Mouse (Mus musculus) T-cell, adult 2 months (primary cell): ENCODE measurements at regions not wholly inside any gene's neighbourhood (a gene's known extent, or its start where the extent isn't known, plus 50 kb on each side); places are given as distances from the start of the nearest gene placed in this dataset.

Experiments used
- DNase-seq: peaks from one replicate; pipeline ENCODE4 v3.0.0; 2022; ENCODE audit warnings: low spot score

DNA sequence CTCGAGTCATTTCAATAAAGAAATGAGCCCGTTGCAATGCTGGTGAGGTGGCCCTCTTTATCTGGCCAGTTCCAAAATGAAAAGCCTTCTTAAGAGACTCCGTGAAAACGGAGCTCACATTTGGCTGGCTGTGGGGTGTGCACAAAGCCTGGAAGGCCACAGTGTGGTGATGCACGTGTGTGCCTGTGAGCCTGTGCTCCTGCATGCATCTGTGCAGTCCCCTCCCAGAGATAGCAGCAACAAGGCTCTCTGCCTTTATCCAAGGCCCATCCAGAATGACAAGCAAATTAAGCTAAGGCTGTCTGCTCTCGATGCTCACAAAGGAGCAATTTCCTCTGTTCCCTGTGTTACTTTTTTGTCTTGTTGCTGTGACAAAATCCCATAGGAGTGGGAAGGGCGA lies 469.5 kb upstream of the Kif2a start:
- no peak for DNase-seq

DNA sequence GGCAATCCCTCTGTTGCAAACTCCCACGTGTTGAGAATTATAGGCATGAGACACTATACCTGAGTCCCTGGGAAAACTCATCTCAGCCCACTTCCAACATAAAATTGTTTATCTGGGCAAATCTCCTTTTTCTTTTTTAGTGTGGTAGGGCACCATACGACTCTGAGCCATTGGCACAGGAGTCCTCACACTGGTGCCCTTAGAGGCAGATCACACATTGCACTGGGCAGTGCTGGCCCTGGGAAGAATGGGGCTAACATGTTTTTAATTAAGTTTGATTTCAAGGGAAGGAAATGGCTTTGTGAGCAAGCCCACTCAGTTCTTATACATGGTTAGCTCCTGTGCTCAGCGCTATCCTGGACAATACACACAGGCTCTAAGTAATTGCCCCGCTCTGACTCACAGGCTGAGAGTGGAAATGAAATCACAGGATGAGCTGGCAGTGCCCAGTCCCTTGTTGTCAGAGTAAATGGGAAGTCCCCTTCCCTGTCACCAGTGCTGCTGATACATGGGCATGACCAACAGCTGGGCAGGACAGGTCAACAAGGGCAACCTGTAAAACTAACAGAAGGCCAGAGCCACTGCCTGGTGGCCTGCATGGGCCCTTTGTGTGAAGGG lies 463.6 kb upstream of the Kif2a start:
- DNase-seq, result no peak

DNA sequence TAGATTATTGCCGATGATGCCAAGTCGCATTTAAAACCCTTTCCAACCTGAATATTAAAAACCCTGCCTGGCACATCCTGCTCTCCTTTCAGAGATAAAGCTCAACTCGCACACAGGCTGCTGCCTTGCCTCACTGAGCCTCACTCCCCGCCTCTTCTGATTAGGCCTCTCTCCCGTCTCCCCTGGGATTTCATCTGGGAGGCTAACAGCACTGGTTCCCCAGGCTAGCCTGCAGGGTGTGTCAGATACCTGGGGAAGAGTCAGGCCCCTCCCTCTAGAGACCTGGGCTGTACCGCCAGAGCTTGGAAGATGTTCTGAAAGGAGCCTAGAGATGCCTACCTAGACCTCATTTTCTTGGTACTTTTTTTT lies 462.7 kb upstream of the Kif2a start:
- DNase-seq, result no peak

DNA sequence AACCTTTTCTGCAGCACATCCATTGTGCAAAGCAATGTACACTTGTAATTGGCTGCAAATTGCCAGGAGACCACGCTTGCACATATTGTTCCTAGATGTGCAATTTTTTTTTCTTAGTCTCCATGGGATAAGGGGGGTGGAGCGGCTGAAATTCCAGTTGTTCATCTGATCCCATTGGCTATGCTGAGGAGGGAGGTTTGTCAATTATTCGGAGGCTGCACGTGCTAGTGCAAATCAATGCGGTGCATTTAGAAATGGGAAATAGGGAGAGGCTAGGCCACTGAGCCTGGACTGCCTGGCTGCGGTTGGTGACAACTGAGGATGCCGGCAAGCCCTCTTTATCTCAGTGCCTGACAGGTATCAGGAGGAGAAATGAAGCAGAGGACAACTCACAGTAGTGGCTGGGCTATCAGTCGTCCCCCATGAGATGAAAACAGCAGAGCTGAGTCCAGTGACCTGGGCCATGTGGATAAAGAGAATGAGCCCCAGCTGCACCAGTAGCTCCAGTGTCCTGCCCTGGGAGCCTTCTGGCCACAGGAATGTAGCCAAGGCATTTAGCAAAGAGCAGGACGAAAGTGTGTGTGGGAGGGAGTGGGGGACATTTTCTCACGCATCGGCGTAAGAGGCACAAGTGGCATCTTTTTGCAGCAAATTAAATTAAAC lies 462.2 kb upstream of the Kif2a start:
- no peak for DNase-seq

DNA sequence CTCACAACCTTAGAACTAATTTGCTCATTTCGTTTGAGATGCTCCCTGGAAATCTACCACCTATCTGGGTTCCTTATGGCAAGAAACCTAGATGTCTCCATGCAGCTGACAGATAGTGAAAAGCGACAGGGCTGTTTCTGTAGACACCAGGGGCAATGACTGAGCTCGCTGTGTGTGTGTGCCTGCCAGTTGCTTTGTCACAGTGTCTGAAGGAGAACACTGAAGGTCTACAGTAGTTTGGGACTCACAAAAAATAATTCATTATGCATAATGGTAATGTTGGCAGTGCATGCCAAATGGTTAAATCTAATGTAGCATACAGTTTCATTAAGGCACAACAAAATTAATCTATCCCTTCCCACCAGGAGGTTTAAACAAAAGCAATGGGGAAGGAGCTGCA lies 453.2 kb upstream of the Kif2a start:
- no peak for DNase-seq

DNA sequence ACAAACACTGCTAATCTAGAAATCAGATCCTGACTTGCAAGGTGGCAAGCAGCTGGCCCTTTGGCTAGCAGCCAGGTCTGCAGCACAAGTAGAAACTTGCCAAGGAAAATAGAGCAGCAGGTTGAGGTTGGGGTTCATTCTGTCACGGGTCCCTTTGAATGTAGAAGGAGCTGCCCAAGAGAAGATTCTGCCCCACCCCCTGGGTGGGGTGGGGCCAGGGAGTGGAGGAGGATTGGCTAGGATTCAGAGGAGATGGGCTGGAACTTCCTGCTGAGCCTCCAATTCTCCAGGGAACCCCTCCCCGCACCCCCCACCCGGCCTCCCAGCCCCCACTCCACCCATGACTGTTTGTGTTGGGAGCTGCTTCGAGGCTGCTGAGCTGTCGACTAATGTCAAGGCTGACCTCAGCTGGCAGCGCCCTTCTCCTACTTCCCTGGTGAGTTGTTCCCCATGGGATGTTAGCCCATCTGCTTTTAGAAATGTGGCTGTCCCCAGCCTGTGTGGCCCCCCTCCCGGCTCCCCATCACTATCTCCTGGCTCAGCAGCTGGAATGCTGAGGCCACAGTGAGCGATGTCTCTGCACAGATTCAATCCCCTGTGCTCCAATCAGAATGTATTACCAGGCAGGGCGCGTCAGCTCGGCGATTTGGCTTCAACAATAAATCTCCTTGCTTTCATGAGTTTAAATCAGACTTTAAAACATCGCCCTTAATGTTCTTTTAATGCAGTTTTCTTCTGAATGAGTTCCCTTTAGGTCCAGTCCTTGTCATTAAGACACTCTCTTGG lies 447.8 kb upstream of the Kif2a start:
- DNase-seq, result no peak

DNA sequence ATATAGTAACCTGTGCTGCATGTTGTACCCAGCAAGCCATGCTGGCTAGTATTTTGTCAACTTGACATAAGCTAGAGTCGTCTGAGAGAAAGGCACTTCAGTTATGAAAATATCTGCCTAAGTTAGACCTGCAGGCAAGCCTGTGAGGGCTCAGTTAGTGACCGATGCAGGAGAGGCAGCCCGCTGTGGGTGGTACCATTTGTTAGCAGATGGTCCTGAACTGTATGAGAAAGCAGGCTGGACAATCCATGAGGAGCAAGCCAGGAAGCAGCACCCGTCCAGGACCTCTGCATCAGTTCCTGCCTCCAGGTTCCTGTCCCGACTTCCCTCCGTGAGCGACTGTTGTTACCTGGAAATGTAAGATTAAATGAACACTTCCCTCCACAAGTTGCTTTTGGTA lies 440.9 kb upstream of the Kif2a start:
- no peak for DNase-seq

DNA sequence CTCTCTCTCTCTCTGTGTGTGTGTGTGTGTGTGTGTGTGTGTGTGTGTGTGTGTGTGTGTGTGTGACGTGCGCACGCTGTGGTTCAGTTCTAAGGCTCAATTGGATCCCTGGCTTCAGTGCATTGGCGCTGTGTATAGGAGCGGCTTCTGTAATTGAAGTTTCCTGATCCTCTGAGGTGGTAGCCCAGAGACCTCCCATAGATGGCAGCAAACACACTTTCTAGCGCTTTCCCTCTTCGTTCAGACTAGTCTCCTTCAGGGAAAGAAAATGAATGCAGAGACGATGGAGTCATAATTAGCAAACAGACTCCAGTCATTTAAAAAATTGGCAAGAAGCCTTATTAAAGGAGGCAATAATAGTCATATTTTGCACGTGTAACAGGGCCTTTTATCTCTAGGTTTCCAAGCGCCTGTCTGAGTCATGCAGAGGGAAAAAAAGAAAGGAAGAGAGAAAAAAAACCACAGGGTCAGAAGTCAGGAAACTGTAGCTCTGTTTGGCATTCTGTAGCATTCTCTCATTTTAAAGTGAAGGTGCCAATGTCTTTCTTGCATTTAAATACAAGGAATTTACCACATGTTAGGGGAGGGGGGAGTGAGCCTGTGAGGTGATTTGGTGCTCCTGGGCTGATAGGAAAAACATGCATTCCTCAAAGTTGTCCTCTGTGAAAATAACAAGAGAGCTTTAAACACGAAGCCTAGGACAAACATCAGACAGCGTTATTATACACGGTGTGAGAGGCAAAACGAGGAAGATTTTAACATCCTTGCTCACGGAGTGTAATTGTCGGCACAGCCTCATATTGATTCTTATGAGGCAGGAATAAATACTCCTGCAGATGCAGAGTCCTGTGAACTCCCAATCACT lies 439.4 kb upstream of the Kif2a start:
- no peak for DNase-seq

DNA sequence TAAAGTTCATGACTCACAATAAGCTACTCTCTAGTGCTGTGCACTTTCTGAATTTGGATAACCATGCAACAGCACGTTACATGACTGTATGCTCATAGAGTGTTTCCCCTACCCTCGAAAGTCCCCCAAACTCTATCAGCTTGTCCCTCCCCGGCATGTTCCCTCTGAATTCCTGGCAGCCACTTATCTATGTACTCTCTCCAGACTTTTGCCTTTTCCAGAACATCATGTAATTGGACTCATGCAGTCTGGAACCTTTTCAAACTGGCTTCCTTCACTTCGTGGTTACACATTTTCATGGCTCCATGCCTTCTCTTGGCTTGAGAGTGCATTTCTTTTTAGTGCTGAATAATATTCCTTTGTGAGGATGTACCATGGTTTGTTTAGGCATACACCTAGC lies 436.8 kb upstream of the Kif2a start:
- no peak for DNase-seq

DNA sequence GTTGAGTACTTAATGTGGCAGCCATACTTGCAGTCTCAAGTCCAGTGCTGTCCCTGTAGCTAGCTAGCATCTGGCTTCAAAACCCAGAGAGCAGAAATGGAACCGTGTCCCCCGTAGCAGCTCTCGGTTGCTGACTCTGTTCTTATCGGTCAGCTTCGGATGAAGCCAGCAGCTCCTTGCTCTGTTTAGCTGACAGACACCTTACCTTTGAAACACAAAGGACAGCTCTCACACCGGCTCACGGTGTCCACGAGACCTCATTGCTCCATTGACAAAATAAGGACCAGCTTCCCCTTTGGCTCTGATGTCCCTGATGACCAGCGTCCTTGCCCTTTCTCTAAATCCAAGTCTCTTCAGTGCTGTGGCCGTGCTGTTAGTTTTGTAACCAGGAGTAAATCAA lies 435.3 kb upstream of the Kif2a start:
- DNase-seq, result no peak

DNA sequence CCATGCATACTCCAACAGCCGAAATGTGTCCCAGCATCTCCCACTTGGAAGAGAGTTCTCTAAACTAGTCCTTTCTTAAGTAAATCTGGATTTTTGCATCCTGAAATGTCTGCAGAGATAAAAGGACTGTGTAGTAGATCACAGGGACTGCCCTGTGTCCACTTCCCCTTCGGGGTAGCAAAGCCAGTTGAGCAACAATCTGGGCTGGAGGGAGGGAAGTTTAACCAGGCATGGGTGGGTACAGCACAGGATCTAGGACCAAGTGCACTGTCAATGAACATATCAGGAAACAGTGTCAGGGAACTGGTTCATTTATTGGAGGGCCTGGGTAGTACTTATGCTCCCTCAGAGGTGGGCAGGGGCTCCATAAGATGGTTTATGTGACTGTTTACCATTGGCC lies 434.5 kb upstream of the Kif2a start:
- DNase-seq, result no peak

DNA sequence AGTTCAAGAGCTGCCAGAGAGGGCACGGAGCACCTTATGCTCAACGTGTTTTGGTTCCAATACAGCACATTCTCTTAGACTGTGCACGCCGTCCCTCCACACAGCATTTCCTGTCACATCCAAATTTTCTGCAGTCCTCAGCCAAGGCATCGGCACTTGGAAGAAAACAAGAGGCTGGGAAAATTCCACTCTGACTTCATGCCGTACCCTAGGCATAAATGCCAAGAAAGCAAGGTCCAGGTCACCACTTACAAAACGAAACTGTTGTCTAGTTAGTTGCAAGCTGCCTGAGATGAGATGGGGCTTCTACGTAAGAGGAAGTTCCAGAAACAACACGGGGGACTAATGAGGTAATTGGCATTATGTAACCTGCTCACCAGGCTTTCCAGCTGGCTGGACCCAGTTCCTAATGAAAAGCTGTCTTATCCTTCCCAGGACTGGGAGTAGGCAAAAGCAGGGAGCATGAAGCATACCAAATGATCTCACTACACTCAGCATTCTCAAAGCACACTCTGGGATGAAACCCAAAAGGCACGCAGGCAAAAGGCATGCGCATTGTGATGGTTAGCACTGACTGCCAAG lies 427.8 kb upstream of the Kif2a start:
- no peak for DNase-seq

DNA sequence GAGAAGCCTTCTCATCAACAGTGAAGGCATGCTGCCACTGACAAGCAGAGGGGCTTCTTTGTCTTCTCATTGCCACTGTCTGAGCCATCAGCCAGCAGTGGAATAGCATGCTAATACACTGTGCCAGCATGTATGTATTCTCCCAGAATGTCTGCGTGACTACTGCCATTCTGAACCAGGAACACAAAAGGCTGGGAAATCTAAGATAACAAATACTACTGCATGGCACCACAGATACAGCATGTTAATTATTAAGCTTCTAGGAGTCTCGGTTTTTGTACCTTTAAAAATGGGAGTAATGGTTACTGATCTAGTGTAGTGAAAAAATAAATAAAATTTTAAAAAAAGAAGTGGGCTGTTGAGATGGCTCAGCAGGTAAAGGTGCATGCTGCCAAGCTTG lies 425.9 kb upstream of the Kif2a start:
- DNase-seq, result no peak

DNA sequence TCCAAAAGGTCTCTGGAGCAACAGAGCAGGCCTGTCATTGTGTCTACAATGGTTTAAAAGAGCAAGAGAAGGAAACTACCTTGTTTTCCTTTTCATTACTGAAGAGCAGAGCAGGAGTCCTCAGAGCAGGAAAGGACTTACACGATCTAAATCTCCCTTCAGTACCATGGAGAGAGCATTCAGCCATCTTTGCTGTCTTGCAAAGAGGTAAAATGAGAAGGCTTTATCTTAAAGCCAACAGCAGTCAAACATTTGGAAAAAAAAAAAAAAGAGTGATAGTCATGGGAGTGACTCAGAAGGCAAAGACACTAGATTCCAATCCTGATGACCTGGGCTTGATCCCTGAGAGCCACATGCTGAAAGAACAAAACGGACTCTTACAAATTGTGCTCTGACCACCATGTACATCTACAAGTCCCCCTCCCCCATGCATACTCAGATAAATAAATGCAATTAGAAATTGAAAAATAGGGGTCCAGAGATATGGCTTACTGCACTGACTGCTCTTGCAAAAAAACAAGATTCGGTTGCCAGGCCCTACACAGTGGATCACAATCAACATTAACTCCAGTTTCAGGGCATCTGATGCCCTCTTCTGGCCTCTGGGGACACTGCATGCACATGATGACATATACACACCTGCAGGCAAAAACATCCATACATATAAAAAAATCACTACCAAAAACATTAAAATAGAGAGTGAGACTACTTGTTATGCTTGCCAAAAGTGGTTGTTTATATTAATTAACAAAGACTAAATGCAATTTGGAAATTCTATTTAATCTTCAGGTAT lies 397.6 kb upstream of the Kif2a start:
- DNase-seq, result no peak

DNA sequence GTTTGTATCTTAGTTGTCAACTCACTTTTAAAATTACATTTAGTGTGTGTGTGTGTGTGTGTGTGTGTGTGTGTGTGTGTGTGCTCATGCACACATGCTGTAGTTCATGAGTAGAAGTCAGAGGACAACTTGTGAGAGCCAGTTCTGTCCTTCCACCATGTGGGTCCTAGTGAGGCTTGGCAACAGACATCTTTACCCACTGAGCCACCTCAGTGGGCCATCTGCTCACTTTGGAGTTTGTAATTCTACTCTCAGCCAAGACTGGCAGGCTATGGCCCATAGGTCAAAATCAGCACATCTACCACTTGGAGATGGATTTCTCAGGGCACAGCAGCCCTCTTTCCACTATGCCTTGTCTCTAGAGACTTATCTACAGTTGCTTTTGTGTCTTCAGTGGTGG lies 388.3 kb upstream of the Kif2a start:
- no peak for DNase-seq

DNA sequence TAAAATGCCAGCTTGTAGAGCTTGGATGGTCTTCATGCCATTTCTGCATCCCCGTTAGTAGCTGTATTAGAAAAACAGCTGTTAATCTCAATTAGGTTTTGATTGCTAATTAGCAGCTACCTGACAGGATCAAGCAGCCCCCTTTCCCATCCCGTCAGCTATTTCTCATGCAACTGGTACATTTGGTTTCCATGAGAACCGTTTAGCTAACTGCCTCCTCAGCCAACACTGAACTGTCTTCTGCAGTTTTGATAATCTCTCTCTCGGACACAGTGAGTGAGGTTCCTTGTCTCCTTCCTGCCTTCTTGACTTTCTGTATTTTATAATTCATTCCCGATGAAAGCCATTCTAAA lies 385.7 kb upstream of the Kif2a start:
- no peak for DNase-seq

DNA sequence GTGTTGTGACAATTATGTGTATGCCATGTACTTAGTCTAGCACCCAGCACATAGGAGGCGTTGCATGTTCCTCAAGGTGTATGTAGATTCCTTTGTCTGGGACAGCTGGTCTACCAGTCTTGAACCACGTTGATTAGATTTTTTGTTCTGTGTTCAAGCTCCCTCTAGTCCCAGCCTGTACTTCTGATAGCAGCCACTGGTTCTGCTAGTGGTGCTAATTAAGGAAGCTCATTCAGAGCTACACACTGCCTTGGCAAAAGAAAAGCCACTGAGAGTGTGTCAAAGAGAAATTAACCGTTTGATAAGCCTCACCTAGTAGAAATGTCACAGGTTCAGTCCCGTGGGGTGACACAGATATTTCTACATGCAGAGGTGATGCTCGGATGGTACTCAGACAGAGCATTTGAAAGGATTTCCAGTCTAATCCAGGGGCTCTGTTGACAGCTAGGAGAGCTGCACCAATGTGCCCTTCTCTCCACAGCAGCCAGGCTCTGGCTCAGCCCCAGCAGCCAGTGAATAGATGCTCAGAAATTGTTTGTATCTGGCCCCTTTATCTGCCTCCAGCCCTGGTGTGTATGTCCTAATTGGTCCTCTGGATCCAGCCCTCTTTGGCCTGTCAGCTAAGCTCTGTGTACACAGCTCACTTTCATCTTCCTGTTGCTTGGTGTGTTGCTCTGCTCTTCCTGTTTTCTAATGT lies 385.2 kb upstream of the Kif2a start:
- DNase-seq, result no peak

DNA sequence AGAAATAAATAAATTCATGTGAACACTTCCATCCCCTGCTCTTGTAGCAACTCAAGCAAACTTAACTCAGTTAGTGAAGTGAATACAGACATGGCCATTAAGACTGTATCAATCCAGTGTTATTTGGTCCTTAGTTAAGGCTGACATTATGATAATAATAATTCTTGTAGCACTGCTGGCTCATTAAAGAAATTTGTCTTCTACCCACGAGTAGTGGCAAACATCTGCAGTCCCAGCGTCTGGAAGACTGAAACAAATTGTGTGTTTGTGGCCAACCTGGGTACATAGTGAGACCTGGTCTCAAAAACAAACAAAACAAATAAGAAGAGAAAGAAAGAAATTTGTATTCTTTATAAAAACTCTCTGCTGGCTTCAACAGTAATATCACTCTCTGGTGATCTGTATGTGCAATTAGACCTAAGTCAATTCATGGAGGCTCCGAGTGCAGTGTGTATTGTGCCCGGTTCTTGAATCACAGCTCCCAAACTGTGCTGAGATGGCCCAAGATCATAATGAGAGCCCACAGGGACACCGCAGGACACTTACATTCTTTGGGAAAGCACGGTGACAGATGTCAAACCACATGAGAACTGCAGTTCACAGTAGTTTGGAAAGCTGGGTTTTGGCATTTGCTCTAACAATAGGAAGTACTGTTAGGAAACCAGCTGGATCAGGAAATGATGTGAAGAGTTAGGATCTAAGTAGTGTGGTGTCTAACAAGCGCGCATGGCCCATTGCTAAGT lies 376.9 kb upstream of the Kif2a start:
- no peak for DNase-seq

DNA sequence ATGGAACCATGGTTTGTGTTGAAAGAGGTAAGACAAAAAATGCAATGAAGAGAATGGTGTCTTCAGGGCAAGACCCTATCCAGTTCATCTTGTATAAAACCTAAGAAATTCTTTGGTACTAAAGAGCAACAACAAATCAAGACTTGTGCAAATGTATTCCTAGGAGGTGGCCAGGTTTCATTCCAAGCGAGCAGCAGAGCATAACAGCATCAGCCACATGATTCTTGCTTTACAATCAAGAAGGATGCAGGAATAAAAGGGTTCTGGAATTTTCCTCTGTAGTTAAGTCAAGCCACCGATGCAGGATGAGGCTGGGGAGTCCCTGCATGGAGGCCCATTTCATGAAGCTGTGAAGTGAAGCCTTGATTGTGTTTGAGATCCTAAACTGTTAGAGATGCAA lies 374.1 kb upstream of the Kif2a start:
- DNase-seq, result no peak

DNA sequence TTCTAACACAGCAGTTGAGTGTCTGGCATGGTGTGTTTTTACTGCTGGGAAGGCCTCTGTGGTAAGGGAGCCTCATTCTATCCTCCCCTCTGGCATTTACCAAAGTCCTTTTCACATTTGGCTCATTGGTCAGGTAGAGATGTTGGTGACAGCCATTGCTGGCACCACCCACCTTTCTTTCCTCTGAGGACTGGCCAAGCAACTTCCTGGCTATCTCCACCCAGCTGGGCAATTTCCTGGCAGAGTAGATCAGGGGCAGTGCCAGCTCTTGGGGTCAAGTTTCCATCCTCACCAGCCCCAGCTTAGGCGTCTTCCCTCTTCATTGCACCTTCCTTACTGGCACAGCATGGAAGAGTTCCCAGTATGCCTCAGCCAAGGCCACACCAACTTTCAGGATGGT lies 372.5 kb upstream of the Kif2a start:
- DNase-seq, result no peak
